Mouse (Mus musculus) embryo, embryonic 10 days (tissue): ENCODE measurements around the gene Dsp.

Experiments
- DNase-seq: peaks from one replicate; pipeline ENCODE4 v3.0.0-alpha.2; 2015; ENCODE audit warnings: low spot score

The Dsp gene

DNA sequence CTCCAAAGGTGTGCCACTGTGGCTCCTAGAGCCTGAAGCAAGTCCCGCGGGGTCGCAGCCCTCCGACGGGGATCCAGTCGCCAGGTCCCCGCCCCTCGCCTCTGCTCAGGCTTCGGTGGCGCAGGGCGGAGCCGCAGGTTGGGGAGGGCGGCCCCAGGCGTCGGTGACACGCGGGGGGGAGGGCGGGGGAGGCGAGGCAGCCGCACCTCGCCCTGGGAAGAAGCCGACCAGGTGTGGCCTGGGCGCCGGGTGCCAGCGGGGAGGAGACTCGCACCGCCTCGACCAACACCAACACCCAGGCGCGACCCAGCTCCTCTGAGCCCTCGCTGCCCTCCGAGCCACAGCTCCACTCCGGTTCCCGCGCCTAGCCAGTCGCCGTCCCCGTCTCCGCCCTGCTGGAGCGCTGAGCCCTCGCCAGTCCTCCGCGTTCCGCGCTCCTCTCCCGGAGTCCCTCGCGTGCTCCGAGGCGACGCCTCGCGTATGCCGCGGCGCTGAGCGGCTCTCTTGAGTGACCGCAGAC, at the start of gene Dsp:
Gene Dsp, plus strand, starts transcription at position 226 of the 520 bp plus-strand sequence.
- peak; percentile 61 for DNase-seq

DNA sequence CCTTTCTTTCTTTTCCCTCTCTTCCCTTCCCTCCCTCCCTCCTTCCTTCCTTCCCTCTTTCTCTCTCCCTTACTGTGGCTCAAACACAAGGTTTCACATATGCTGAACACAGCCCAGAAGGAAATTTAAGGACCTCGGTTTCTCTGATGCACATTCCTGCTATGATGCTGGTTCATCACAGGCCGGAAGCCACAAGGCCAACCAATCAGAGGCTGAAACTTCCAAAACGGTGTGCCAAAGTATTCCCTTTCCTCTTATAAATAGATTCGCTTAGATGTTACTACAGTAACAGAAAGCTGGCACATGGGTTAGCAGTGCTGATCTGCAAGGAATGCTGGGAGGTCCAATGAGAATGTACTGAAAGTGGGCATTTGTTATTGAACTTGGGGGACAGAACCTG, 47.7 kb upstream of the Dsp start:
- DNase-seq: no peak

DNA sequence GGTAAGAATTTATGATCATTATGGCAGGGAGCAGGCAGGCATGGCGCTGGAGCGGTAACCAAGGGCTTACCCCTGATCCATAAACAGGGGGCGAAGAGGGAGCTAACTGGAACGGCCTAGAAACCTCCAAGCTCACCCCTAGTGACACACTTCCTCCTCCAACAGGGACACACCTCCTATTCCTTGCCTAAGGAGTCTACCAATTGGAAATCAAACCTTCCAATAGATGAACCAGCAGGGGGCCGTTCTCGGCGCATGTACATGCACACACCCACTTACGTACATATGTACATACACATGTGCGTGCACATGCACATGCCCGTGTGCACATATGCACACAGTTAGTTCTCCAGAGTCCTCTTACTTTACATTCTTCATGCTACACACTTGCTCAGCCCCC, 46.6 kb upstream of the Dsp start:
- DNase-seq: no peak

DNA sequence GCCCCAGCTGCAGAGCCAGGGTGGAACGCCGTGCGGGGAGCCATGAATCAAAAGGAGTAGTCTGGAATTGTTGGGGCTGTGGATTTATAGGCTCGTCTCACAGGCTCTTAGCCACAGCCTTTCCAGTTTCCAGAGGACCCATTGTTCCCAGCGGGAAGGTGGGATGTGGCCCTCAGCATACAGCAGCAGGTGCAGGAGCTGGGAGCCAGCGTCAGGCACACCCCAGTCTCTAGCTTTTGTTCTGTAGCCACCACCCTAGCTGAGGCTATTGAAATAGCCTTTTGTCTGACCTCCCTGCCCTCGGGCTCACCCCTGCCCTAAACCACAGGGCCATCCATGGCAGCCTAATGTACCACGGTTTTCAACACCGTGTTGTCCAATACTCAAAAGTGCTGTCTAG, 42.0 kb upstream of the Dsp start:
- no peak for DNase-seq

DNA sequence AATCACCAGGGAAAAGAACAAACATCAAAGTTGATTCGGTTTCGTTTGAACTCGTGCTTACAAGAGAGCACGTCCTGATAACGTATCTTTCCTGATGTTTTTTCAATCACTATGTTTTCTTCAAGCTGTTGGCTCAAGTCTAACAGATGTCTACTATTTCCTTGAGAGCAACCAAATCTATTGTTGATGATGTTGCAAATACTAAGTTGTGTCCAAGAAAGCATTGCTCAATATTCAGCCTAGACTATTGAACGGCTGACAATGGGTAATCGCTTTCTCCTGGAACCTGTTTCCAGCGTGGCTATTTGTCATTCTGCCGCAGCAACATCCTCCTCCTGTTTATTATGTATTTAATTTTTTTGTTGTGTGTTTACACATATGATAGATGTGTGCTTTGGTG, 28.8 kb upstream of the Dsp start:
- DNase-seq: no peak

DNA sequence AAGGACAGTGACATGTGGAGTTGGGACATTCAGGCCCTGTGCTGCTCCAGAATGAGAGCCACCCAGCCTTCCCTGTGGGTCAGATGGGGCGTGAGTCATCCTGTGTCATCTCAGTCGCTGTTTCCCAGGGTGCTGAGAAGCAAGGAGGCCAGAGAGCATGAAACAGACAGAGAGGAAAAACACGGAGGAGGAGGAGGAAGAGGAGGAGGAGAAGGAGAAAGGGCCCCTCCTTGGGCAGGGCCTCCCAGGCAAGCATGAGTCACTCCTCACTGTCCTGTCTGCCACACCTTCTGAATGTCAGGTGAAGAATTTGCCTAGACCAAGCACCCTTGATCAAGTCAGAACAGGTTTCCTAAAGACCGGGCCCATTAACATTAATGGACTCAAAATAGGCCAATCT, 27.4 kb upstream of the Dsp start:
- no peak for DNase-seq

DNA sequence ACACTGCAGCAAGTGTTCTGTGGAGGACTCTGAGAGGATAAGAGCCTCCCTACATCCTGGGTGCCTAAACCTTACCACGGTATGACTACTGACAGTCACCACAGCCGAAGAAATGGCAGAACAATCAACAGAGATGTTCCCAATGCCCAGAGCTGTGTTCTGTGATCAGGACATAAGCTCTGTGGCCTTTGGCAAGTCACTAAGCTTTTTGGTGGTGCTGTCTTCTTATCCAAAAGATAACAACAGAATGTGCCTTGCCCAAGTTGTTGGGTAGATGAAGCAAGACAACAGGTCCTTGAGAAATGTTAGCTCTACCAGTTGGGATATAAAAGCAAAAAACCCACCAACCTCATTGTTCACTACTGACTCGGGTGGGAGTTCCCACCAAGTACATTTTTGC, 23.4 kb upstream of the Dsp start:
- no peak for DNase-seq

DNA sequence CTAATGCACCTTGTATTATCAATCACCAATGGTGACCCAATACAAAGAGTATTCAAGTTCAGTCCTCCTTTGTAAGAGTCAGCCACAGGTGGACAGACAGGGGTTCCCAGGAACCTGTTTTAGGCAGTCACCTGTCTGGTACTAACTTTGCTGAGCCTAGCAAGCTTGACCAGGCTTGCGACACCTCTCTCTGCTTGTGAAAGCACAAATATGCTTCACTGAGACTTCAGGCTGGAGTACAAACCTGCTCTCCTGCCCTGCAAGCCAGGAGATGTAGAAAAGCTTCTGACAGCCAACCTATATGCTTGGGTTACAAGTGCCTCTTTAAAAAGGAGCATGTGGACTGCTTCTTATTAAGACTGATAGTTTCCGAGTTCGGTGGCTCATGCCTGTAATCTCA, 22.8 kb upstream of the Dsp start:
- no peak for DNase-seq

DNA sequence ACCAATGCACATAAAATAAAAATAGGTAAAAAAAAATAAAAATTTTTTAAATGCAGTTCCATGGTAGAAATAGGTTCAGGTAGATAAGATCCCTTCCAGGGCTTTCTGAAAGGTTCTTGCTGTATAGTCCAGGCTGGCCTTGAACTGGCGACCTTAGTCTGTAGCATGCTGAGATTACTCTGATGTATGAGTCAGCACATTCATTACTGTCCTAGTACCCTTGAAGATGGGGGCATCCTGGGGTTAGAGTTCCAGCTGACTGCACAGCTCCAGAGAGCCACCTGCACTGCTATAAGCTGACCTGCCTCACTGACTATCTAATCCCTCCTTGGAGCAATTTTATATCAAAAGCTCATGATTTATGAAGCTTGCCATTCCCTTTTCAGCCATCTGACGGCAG, 21.6 kb upstream of the Dsp start:
- no peak for DNase-seq

DNA sequence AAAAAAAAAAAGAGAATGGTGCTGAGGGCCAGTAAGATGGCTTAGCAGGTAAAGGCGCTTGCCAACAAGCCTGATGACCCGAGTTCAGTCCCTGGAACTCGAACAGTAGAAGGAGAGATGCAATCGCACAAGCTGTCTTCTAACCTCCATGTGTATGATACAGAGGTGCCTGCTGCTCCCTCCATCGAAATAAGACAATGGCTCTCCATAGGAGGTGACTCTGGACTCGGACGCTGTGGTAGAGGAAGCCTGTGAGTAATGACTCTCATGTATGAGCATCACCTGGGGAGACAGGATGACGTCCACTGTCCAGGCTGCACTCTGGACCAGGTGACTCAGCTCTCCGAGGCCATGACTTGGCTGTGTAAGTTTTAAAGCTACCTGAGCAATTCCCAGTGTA, 21.0 kb upstream of the Dsp start:
- DNase-seq: no peak

DNA sequence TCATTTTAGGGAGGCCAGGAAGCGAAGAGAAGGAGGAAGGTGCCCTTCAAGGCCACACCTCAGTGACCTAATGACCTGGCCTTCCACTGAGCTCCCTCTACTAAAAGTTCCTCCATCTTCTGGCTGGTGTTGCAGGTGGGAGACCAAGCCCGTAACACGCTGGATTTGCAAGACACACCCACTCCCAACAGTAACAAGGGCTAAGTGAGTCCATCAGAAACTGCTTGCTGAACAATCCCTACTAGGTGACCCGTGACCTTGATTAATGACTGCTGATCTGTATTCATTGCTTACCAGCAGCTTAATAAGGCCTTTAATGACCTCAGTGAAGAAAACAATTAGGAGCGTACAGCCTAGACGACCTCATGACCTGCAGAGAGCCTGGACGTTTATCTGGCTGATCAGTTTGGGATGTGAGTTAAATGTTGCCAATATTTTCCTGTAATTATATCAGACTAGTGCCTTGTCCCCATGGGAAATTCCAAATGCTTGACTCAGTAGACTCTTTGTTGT, 18.0 kb upstream of the Dsp start:
- peak; percentile 26 for DNase-seq

DNA sequence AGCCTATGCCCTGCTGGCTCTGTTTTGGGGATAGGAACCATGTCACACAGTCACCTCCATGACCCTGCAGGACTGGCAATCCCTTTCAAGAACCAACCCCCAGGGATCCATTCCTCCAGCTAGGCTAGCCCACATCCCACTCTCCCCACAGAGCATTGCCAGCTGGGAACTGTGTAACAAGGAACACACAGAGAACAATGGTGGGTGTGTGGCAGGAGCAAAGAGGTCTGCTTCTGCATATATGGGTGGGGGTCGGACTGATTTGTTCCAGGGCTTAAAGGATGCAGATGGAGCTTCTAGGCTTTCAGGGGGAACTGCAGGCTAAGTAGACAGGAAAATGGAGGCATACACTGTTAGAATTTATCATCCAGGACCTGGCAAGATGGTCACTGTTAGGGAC, 10.6 kb upstream of the Dsp start:
- no peak for DNase-seq

DNA sequence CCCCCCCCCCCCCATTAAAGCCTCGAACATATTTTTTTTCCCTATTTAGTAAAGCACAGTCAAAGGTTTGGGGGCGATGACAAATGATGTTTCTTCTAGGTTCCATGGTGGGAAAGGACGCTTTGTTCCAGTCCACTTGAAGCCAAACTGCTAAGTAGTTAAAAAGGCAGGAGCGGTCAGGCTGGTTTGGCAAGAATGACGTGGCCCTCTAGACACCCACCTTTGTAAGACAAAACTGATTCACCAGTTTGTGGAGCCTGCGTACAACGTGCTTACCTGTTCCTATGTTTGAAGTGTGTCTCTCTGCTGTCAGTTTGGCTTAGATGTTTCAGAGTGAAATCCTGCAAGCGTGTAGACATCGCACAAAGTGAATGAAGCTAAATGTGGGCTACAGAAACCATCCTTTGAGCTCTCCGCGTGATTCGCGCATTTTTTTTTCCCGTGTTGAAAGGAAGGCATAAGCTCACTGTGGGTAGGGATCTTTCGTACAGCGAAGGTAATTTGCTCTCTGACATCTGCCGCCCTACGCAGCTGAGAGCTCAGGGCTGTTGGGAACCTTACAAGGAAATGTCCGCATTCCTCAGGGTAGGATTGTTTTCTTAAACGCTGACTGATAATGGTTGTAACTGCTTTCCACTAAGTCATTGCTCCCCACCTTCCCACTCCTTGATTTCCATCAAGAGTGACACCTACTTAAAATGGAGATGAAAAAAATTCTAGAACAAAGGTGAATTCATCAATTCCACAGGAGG, 6.0 kb upstream of the Dsp start:
- peak; percentile 74 for DNase-seq

DNA sequence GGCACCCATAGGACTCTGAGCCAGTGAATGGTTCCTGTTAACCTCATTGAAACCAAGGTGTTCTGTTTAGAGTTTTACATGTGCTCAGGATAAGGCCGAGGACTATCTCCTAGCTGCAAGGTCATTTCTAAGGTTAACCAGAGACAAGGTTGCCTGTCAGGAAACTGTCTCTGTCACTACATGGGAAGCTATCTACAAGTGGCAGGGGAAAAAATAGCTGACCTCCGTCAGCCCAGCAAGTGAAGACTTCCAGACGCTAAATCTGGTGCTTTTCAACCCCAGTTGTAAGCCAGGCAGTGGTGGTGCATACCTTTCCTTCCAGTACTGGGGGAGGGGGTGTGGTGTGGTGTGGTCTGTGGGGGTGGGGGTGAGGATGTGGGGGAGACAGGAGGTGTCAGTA, 2.7 kb upstream of the Dsp start:
- DNase-seq: peak; percentile 33

DNA sequence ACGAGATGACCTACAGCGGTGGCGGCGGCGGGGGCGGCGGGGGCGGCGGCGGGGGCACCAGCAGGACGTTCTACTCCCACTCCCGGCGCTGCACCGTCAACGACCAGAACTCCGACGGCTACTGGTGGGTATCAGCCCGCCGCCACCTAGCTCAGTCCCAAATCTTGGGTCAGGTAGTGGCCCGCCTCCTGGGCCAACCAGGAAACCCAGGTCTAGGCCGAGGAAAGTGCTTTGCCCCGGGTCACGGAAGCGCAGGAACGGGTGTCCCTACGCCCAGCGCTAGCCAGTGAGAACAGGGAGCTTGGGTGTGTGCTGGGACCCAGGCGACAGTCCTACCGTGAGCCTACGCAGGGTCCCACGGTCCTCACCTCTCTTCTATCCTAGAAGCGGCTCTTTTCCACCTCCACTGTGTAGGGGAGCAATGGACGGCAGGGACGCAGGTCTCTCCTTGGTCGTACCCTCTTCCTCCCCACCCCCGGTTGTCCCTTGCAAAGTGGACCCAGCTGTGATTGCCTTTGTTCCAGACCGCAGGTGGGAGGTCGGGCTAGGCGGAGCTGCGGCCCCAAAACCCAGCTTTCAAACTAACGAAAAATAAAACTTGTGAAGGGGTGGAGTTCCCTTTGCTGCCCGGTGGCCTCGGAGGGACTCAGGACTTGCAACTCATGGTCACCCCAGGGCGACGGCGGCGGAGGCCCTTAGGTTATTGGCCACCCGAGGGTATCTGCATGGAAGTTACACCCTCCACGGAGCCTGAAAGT, 756 bp downstream of the Dsp start:
- peak; percentile 31 for DNase-seq

DNA sequence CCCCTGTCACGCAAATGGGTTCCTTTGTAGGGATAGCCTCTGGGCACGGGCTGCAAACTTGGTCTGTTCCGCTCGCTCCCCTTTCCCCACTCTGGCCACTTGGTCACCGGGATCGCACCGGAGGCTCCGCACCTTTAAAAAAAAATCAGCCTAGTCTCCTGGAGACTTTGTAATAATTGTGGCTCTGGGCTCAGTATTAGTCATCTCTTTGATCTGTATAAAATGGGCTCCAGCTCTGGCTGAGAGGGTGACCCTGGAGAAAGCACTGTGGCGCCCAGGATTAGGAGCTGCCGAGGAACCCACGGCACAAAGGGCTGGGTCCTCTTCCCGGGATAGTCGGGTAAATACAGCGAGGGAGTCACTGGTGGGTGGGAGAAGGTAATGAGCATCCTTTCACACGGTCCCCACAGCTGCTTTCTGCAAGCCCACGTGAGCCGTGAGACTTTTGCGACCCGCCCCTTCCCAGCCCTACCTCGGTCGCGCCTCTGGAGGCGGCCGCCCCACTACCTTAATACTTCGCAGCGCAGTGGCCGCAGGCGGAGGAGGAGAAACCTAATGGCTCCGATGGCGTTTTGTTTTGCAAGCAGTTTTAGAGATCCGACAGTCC, 1.4 kb downstream of the Dsp start:
- peak; percentile 72 for DNase-seq

DNA sequence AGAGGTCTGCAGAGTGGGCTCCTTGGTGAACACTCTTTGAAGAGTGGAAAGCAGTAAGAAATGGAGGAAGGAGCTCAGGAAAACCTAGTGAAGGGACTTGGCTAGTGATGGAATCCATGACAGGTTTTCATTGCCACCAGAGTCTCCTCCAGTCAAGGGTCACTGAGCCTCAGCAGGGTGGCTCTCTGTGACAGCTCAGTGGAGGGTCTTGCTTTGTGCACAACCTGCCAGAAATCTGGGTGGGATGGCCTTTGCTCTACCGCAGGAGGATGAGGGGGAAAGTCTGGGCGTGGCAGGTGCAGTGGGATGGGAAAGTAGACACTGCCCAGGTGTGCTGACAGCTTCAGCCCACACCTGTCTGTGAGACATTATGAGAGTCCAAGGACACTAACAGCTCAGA, 4.4 kb downstream of the Dsp start:
- DNase-seq: peak; percentile 86

DNA sequence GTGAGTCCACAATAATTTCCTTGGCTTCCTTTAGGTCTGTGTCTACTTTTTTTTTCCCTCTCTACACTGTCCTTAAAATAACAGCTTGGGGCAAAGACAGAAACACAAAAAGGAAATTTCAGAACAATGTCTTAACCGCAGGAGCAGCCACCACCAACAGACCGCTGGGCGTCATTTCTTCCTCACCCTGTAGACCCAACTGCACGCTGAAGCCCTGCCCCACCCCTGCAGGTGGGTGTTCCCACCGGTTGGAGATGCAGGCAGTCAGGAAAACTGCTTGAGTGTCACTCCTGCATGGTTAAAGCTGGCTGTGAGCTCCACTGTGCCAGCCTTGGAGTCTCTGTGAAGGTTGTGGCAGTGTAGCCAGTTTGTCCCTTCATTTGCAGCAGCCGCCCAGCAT, 6.5 kb downstream of the Dsp start:
- DNase-seq: no peak

DNA sequence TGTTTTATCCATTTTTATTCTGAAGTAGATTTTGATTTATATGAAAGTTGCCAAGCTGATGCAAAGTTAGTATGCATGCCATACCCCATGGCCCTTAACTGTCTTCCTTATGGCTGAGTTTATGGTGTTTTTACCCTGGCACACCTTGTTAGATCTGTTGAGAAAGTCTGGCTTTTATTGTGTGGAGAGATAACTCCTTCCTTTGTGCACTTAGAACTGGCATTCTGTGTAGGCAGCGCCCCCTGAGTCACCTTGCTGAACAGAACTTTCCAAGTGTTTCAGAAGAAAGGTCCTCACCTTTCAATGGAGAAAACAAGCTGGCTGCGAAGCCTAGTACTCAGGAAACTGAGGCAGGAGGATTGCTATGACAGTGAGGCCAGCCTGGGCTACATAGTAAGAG, 10.9 kb downstream of the Dsp start:
- no peak for DNase-seq

DNA sequence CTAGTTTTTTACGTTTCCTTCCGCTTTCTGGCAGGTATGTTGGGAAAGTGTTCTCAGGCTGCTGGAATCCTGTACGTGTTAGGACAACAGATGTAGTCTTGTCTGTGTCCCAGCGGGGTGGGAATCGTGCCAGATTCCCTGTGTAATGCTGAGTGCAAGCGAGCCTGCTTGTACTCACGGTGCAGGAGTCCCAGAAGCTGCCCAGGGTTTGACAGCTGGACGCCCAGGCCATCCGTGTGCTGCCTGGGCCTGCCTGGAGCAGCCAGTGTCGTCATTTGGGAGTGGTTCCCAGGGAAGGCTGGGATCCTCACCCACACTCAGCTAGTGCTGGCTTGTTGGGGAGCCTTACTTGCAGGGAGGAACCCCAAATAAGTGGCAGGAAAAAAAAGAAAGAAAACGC, 11.6 kb downstream of the Dsp start:
- peak; percentile 22 for DNase-seq

DNA sequence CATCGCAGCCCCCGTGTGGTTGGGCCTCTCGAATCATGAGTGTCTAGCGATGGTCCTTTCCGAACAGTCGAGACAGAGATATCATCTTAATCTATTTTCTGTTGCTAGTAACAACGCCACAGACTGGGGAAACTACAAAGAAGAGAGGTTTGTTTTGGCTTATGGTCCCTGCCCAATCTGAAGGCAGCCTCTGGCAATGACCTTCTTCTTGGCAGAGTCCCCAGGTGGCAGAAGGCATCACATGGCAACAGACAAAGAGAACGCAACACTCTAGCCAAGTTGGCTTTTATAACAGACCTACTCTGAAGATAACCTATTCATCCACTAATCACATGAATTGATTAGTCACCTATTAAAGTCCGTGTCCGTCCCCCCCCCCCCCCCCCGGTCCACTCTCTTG, 13.8 kb downstream of the Dsp start:
- no peak for DNase-seq

DNA sequence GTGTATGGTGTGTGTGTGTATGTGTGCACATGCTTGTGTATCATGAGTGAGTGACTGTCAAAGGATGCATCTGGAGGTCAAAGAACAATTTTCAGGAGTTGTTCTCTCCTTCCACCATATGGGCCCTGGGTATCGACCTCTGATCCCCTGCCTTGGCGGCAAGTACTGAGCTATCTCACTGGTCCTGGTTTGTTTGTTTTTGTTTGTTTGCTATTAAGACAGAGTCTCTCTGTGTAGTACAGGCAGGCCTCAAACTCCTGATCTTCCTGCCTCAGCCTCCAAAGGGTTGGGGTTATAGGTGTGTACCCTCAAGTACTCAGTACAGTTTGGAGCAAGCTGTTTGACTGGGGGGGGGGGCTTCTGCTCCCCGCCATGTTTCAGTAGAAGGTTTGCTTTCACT, 16.0 kb downstream of the Dsp start:
- no peak for DNase-seq

DNA sequence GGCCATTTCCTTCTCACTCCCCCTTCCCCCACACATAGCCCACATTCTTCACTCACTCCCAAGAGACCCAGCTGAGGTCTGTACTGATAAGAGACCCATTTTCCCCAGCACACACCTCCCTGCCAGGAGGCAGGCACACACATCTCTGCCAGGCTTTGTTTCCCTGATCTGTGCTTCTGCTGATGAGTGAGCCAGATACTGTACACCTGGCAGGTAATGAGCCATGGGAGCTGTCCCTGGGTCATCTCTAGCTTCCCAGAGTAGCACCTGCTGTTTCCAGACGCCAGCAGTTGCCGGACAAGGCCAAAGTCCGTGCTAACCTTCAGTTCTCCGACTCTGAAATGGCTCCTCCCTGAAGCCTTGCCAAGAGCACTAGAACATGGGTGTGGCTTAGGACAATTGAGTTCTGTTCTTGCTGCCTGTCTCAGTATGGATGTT, 19.6 kb downstream of the Dsp start:
- peak; percentile 46 for DNase-seq
